Comparison of ENCODE assay signal across 15 mouse cellular contexts in genomic region chr3:37353951-37354481, GRCm38 (mm10). TPM values are rescaled to one million over a fixed set of nuclear protein-coding genes. Genes with fewer than 3 reads are reported as not detected.
DNase-seq lines count a peak whose midpoint lies in the region; ATAC-seq and TF ChIP-seq lines count a peak whose summit lies in the region.
"Had no signal": no experiment of that assay in that cellular context is flagged by ENCODE, and none has a peak within 500 bp of the region (broad histone marks: within the 10 kb centered on the region; RNA-seq: fewer than 3 reads in every experiment).

No protein-coding gene starts in this region.

- no peak overlapping the region for H3K4me3 ChIP-seq in heart, adult 2 months
- H3K4me3 ChIP-seq in embryonic facial prominence, embryonic 13.5 days: no peak overlapping the region
- H3K4me3 ChIP-seq in limb, embryonic 13.5 days: no peak overlapping the region
- H3K4me3 ChIP-seq: forebrain, embryonic 10.5 days; liver, embryonic 15.5 days; neural tube, embryonic 12.5 days had no signal

- peak; percentile 31 to 70 for DNase-seq in heart, adult 2 months
- DNase-seq in heart, postnatal 10 days: no peak
- DNase-seq in 3T3-L1 (ENCODE audit: low read depth, low spot score): peak; percentile 34
- DNase-seq in cerebellum, adult 11 months: no peak
- no peak for DNase-seq in yolk sac, embryonic 10.5 days (ENCODE audit: low spot score)
- DNase-seq in layer of hippocampus, adult 11-12 months (ENCODE audit: low spot score): no peak
- DNase-seq: adrenal gland, adult 8-10 months; cerebellum, postnatal 36 days; spleen, adult 18-20 months had no signal

- intact Hi-C loops in heart, adult 2 months (cut with DNase I): no loop called here
- intact Hi-C loops in heart, postnatal 10 days (cut with DNase I): no loop called here

- peak overlapping the region; percentile 70 for H3K27ac ChIP-seq in heart, adult 2 months
- H3K27ac ChIP-seq in embryonic facial prominence, embryonic 13.5 days: peak overlapping the region; percentile 76
- H3K27ac ChIP-seq in limb, embryonic 13.5 days: peak overlapping the region; percentile 87
- H3K27ac ChIP-seq: forebrain, embryonic 10.5 days; liver, embryonic 15.5 days; neural tube, embryonic 12.5 days had no signal

- peak; percentile 56; the same call in 1 of the 2 replicates for TF ChIP-seq EP300 in heart, adult 2 months (IDR thresholded peaks at IDR 0.05; ENCODE audit: insufficient read depth, low read depth, low read length)

- ATAC-seq in embryonic facial prominence, embryonic 13.5 days (ENCODE audit: insufficient number of reproducible peaks, insufficient read depth, low FRiP score, low TSS enrichment, low read depth): peak; percentile 82
- peak; percentile 95 for ATAC-seq in limb, embryonic 13.5 days (ENCODE audit: low FRiP score, low read depth)

- no peaks in the 10 kb centered on the region for H3K27me3 ChIP-seq in heart, adult 2 months (ENCODE audit: control insufficient read depth, insufficient read depth, low read length)
- H3K27me3 ChIP-seq in embryonic facial prominence, embryonic 13.5 days: peaks cover 9% of the 10 kb centered on the region
- H3K27me3 ChIP-seq in limb, embryonic 13.5 days: peaks cover 9% of the 10 kb centered on the region; the same call in 1 of the 2 replicates

- TF ChIP-seq CTCF in heart, adult 2 months (IDR thresholded peaks at IDR 0.05): no peak

- WGBS in heart, adult 2 months: 60% methylated on average over 10 of the region's 10 CpGs
- 30% methylated on average over 10 of the region's 10 CpGs for WGBS in embryonic facial prominence, embryonic 13.5 days
- WGBS in limb, embryonic 13.5 days: 17% methylated on average over 10 of the region's 10 CpGs

- no peak for TF ChIP-seq POLR2A in heart, adult 2 months (IDR thresholded peaks at IDR 0.05; ENCODE audit: insufficient read depth, low read depth, low read length)

- H3K4me2 ChIP-seq in embryonic facial prominence, embryonic 13.5 days: no peak overlapping the region
- H3K4me2 ChIP-seq in limb, embryonic 13.5 days (replicated peaks): peak overlapping the region; percentile 21; the same call in 1 of the 2 replicates
- H3K4me2 ChIP-seq: liver, embryonic 15.5 days; midbrain, embryonic 11.5 days; neural tube, embryonic 12.5 days had no signal

- no peaks in the 10 kb centered on the region for H3K79me2 ChIP-seq in heart, adult 2 months (replicated peaks; ENCODE audit: control insufficient read depth, insufficient read depth, low read length)

- no peaks in the 10 kb centered on the region for H3K9me3 ChIP-seq in embryonic facial prominence, embryonic 13.5 days
- 0 out of 2 replicates have a peak, but pooled peaks cover 6% of the 10 kb centered on the region for H3K9me3 ChIP-seq in limb, embryonic 13.5 days
- H3K9me3 ChIP-seq: forebrain, embryonic 10.5 days; liver, embryonic 15.5 days; neural tube, embryonic 12.5 days had no signal

- no peaks in the 10 kb centered on the region for H3K36me3 ChIP-seq in heart, adult 2 months (ENCODE audit: control insufficient read depth, insufficient read depth, low read length)
- no peaks in the 10 kb centered on the region for H3K36me3 ChIP-seq in embryonic facial prominence, embryonic 13.5 days
- no peaks in the 10 kb centered on the region for H3K36me3 ChIP-seq in limb, embryonic 13.5 days
- H3K36me3 ChIP-seq: forebrain, embryonic 10.5 days; liver, embryonic 15.5 days; neural tube, embryonic 12.5 days had no signal

- H3K9ac ChIP-seq in heart, adult 2 months (ENCODE audit: low read depth, low read length): no peak overlapping the region
- H3K9ac ChIP-seq in embryonic facial prominence, embryonic 13.5 days: no peak overlapping the region
- H3K9ac ChIP-seq in limb, embryonic 13.5 days: no peak overlapping the region; the same call in 1 of the 2 replicates
- H3K9ac ChIP-seq: liver, embryonic 15.5 days; neural tube, embryonic 12.5 days had no signal

- peaks cover 7% of the 10 kb centered on the region for H3K4me1 ChIP-seq in heart, adult 2 months (ENCODE audit: control insufficient read depth, insufficient read depth, low read length)
- H3K4me1 ChIP-seq in embryonic facial prominence, embryonic 13.5 days: peaks cover 33% of the 10 kb centered on the region
- peaks cover 28% of the 10 kb centered on the region for H3K4me1 ChIP-seq in limb, embryonic 13.5 days

RNA-seq across cellular contexts. Expression of gene Fgf2, which starts 5.9 kb away (rescaled TPM):
- 10 to 100 TPM in 1 of 2 experiments, 1 to 10 TPM in 1; 9.0 to 14.2 TPM for total RNA-seq in heart, adult 2 months (2021)
- polyA plus RNA-seq in heart, adult 2 months (2012; rRNA removed): 3.6 and 9.7 TPM in 2 replicates
- total RNA-seq in heart, postnatal 10 days (2021): 1 to 10 TPM; 3.2 to 3.8 TPM
- polyA plus RNA-seq in embryonic facial prominence, embryonic 13.5 days (2015; fragmentation: Nextera tagmentation; extraction: Ambion mirVana): 4.7 and 4.8 TPM in 2 replicates
- 3.9 and 4.7 TPM in 2 replicates for polyA plus RNA-seq in limb, embryonic 13.5 days (2015; fragmentation: Nextera tagmentation; extraction: Ambion mirVana)

RNA-seq across cellular contexts. Expression of gene Cetn4, which starts 41.5 kb away (rescaled TPM):
- under 1 TPM; 0.63 to 0.70 TPM for total RNA-seq in heart, adult 2 months (2021)
- 0.57 and 0.79 TPM in 2 replicates for polyA plus RNA-seq in heart, adult 2 months (2012; rRNA removed)
- under 1 TPM; 0.57 to 0.93 TPM for total RNA-seq in heart, postnatal 10 days (2021)
- 3.5 and 4.5 TPM in 2 replicates for polyA plus RNA-seq in embryonic facial prominence, embryonic 13.5 days (2015; fragmentation: Nextera tagmentation; extraction: Ambion mirVana)
- 3.2 and 4.0 TPM in 2 replicates for polyA plus RNA-seq in limb, embryonic 13.5 days (2015; fragmentation: Nextera tagmentation; extraction: Ambion mirVana)

RNA-seq across cellular contexts. Expression of gene Bbs12, which starts 41.7 kb away (rescaled TPM):
- total RNA-seq in heart, adult 2 months (2021): 1 to 10 TPM in 1 of 2 experiments, under 1 TPM in 1; 0.97 to 1.1 TPM
- 0.49 and 1.1 TPM in 2 replicates for polyA plus RNA-seq in heart, adult 2 months (2012; rRNA removed)
- total RNA-seq in heart, postnatal 10 days (2021): 1 to 10 TPM; 1.2 to 1.7 TPM
- polyA plus RNA-seq in embryonic facial prominence, embryonic 13.5 days (2015; fragmentation: Nextera tagmentation; extraction: Ambion mirVana): 8.9 and 11.1 TPM in 2 replicates
- polyA plus RNA-seq in limb, embryonic 13.5 days (2015; fragmentation: Nextera tagmentation; extraction: Ambion mirVana): 8.7 and 9.5 TPM in 2 replicates

Comparison
In these comparisons a context has a peak if more than half of its experiments do, and no peak if none do; other contexts are left out.
1. DNase-seq: peak in heart, adult 2 months (2 of 2) and 3T3-L1 (single experiment); none in heart, postnatal 10 days (0 of 2), cerebellum, adult 11 months (single experiment), yolk sac, embryonic 10.5 days (single experiment) and layer of hippocampus, adult 11-12 months (single experiment).
2. Peak in every context shown above with its lines, with median percentiles within 50 percentile points of each other: H3K27ac ChIP-seq.